Mouse (Mus musculus) lung, postnatal 0 days (tissue): ENCODE measurements around the gene Fads6.

Experiments used
- CTCF ChIP-seq: IDR thresholded peaks from 2 replicates; pipeline ENCODE4 v1.5.1; 2016; ENCODE audit warnings: antibody characterized with exemption, mild to moderate bottlenecking
- EP300 ChIP-seq: IDR thresholded peaks from 2 replicates; pipeline ENCODE4 v1.6.1; 2016; ENCODE audit warnings: antibody characterized with exemption, mild to moderate bottlenecking, control low read depth

DNA sequence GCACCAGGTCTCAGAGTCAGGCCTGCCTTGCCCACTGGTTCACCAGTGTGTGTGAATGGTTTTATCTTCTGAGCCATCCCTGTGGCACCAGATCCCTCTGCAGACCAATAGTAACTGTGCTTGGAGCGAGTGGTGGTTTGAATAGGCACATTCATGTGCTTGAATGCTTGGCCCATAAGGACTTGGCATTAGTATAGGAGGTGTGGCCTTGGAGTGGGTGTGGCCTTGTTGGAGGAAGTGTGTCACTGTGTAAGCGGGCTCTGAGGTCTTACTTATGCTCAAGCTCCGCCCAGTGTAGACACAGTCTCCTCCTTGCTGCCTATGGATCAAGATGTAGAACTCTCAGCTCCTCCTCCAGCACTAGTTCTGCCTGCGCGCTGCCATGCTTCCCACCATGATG lies 10.1 kb downstream of the Fads6 start:
- TF ChIP-seq EP300, result no peak
- no peak for TF ChIP-seq CTCF
